Mouse (Mus musculus) kidney, postnatal 10 days (tissue): ENCODE data around the gene Vmn1r63.
"Not testable (repeated sequence)": the region's sequence is repeated elsewhere in the genome, so short reads cannot be mapped to it uniquely, and the experiment has no call there.

ENCODE experiments used
- DNase-seq: peaks from one replicate; pipeline ENCODE4 v3.0.0; 2021; ENCODE audit warnings: mixed read lengths

Gene Vmn1r63

GRCm38 (mm10) chr7:5805345-5805744 is at the start of gene Vmn1r63:
Vmn1r63 (minus strand) TSS chr7:5805445.
- not testable (repeated sequence) for DNase-seq
